Mouse (Mus musculus) heart, embryonic 11.5 days (tissue): ENCODE results near the gene Tnpo3. TPM values are rescaled to one million over a fixed set of nuclear protein-coding genes. Genes with fewer than 3 reads are reported as not detected.
A peak's percentile ranks its signal among the peaks of the same experiment; 100 is the strongest.

ENCODE experiments used
- ATAC-seq: fragments of 200-750 bp; cut with Nextera tagmentation; replicated peaks from 2 replicates; pipeline ENCODE4 v1.8.0; 2017; ENCODE audit warnings: moderate library complexity; ENCODE audit not compliant: insufficient number of reproducible peaks, low FRiP score, low TSS enrichment
- H3K27ac ChIP-seq: fragments of 300-500 bp; sonication (generic); 2 replicates; pipeline ENCODE4 v1.5.1; 2014; ENCODE audit warnings: mild to moderate bottlenecking, low read depth, low read length
- H3K27me3 ChIP-seq: fragments of 300-500 bp; sonication (generic); 2 replicates; pipeline ENCODE4 v1.6.1; 2014; ENCODE audit warnings: mild to moderate bottlenecking, low read length, mixed read lengths; ENCODE audit not compliant: control insufficient read depth, insufficient read depth
- H3K36me3 ChIP-seq: fragments of 300-500 bp; sonication (generic); 2 replicates; pipeline ENCODE4 v1.6.1; 2014; ENCODE audit warnings: mild to moderate bottlenecking, low read length, moderate library complexity, mixed read lengths; ENCODE audit not compliant: control insufficient read depth, insufficient read depth
- H3K4me1 ChIP-seq: fragments of 300-500 bp; sonication (generic); 2 replicates; pipeline ENCODE4 v1.6.1; 2014; ENCODE audit warnings: low read length; ENCODE audit not compliant: control insufficient read depth, insufficient read depth
- H3K4me2 ChIP-seq: fragments of 300-500 bp; sonication (generic); 2 replicates; pipeline ENCODE4 v1.6.1; 2014; ENCODE audit warnings: mild to moderate bottlenecking, moderate library complexity
- H3K4me3 ChIP-seq: fragments of 300-500 bp; sonication (generic); 2 replicates; pipeline ENCODE4 v1.5.1; 2014; ENCODE audit warnings: low read depth, low read length
- H3K9ac ChIP-seq: fragments of 300-500 bp; sonication (generic); 2 replicates; pipeline ENCODE4 v1.6.1; 2014; ENCODE audit warnings: mild to moderate bottlenecking, low read depth, low read length, moderate library complexity
- H3K9me3 ChIP-seq: fragments of 300-500 bp; sonication (generic); replicated peaks from 2 replicates; pipeline ENCODE4 v1.6.1; 2016; ENCODE audit warnings: low read length; ENCODE audit not compliant: control insufficient read depth
- WGBS: fragments of 180-500 bp; shearing (Covaris S2); extraction: QIAGEN DNeasy Blood & Tissue Kit; methylation state at CpG from one replicate; pipeline ENCODE4 v1.1.7; 2014; ENCODE audit not compliant: insufficient replicate concordance; 5-methylcytosine and 5-hydroxymethylcytosine counted together
- polyA plus RNA-seq: library from polyadenylated mRNA; unstranded; fragments of >200 nt; fragmentation: Nextera tagmentation; extraction: Ambion mirVana; gene quantifications from 2 replicates; pipeline ENCODE4 v1.2.1, GENCODE M21; 2014

Tnpo3 gene
- polyA plus RNA-seq, 1 experiment from 2014 or later: 64.5 TPM

- no peak for ATAC-seq
- no peak overlapping the region for H3K27ac ChIP-seq
- no peak overlapping the region for H3K4me3 ChIP-seq
- peaks cover 27% of the 10 kb centered on the region for H3K27me3 ChIP-seq
- H3K9ac ChIP-seq: no peak overlapping the region
- 34% methylated on average over 2 of the region's 2 CpGs for WGBS
- H3K9me3 ChIP-seq: no peaks in the 10 kb centered on the region
- H3K4me2 ChIP-seq: no peak overlapping the region
- H3K36me3 ChIP-seq: no peaks in the 10 kb centered on the region
- no peaks in the 10 kb centered on the region for H3K4me1 ChIP-seq
Observed at GRCm38 (mm10) chr6:29497791-29498190, 111.9 kb downstream of the Tnpo3 start.

GRCm38 (mm10) chr6:29496270-29496669 lies 113.4 kb downstream of the Tnpo3 start:
- ATAC-seq: 0 out of 2 replicates have a peak, but pooled peaks have one; percentile 29
- Histone ChIP-seq H3K27me3 (peaks cover 27% of the 10 kb centered on the region), H3K27ac (no peak overlapping the region), H3K4me1 (no peaks in the 10 kb centered on the region), H3K36me3 (no peaks in the 10 kb centered on the region), H3K9ac (no peak overlapping the region), H3K4me2 (peak overlapping the region; percentile 35; the same call in 1 of the 2 replicates), H3K9me3 (no peaks in the 10 kb centered on the region), H3K4me3 (0 out of 2 replicates have a peak overlapping the region, but pooled peaks have one; percentile 3)
- WGBS: 16% methylated on average over 25 of the region's 25 CpGs

GRCm38 (mm10) chr6:29494101-29494500 lies 115.6 kb downstream of the Tnpo3 start:
- no peak overlapping the region for H3K4me2 ChIP-seq
- H3K9me3 ChIP-seq: no peaks in the 10 kb centered on the region
- no peak overlapping the region for H3K4me3 ChIP-seq
- 0 out of 2 replicates have a peak, but pooled peaks cover 3% of the 10 kb centered on the region for H3K36me3 ChIP-seq
- H3K9ac ChIP-seq: no peak overlapping the region
- WGBS: 79% methylated on average over 4 of the region's 4 CpGs
- H3K4me1 ChIP-seq: no peaks in the 10 kb centered on the region
- H3K27ac ChIP-seq: no peak overlapping the region
- peaks cover 27% of the 10 kb centered on the region for H3K27me3 ChIP-seq
- no peak for ATAC-seq

Other genes with a start within 250 kb of the Tnpo3 start
- 0.27 and 0.30 TPM in 2 replicates for gene Opn1sw, start 221.4 kb downstream of the Tnpo3 start, polyA plus RNA-seq
- gene Ccdc136, start 213.6 kb downstream of the Tnpo3 start, polyA plus RNA-seq: 27.0 and 30.2 TPM in 2 replicates
- gene Flnc, start 176.6 kb downstream of the Tnpo3 start, polyA plus RNA-seq: 37.1 and 42.5 TPM in 2 replicates
- gene Atp6v1f, start 142.2 kb downstream of the Tnpo3 start, polyA plus RNA-seq: 200 and 209 TPM in 2 replicates
- not detected in 2 replicates for gene Atp6v1fnb, start 138.4 kb downstream of the Tnpo3 start, polyA plus RNA-seq
- 10.9 and 13.1 TPM in 2 replicates for gene Kcp, start 101.9 kb downstream of the Tnpo3 start, polyA plus RNA-seq
- 11.6 and 14.8 TPM in 2 replicates for gene Irf5, start 83.3 kb downstream of the Tnpo3 start, polyA plus RNA-seq
- 11.9 and 12.1 TPM in 2 replicates for gene Tspan33, start 84.3 kb upstream of the Tnpo3 start, polyA plus RNA-seq
- 21.8 and 22.4 TPM in 2 replicates for gene Smo, start 125.6 kb upstream of the Tnpo3 start, polyA plus RNA-seq
- gene Ahcyl2, start 158.1 kb upstream of the Tnpo3 start, polyA plus RNA-seq: 9.9 and 11.6 TPM in 2 replicates